Mouse (Mus musculus) cerebellum, adult 8-10 months (tissue): Measurements from ENCODE around the gene Pex10.
A peak's percentile ranks its signal among the peaks of the same experiment; 100 is the strongest.

Source experiments
- DNase-seq: peaks from one replicate; pipeline ENCODE4 v3.0.0; 2022

Pex10 gene

DNA sequence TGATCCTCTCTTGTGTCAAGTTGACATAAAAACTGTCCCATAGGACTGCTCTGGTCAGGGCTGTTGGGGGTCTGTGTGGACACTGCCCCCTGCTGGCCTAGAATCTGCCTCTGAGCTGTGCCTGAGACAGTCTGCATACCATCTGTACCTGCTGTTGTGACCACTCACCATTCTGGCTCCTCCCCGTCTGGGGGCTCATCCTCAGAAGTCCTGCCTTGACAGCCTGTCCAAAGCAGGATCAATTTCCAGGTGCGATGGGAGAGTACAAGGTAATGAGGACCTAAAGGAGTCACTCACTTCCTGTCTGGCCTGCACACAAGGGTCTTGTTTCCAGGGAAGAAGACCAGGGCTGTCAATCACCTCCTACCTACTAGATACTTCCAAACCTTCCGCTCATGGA is 27.7 kb downstream of the Pex10 start:
- DNase-seq = peak; percentile 62

DNA sequence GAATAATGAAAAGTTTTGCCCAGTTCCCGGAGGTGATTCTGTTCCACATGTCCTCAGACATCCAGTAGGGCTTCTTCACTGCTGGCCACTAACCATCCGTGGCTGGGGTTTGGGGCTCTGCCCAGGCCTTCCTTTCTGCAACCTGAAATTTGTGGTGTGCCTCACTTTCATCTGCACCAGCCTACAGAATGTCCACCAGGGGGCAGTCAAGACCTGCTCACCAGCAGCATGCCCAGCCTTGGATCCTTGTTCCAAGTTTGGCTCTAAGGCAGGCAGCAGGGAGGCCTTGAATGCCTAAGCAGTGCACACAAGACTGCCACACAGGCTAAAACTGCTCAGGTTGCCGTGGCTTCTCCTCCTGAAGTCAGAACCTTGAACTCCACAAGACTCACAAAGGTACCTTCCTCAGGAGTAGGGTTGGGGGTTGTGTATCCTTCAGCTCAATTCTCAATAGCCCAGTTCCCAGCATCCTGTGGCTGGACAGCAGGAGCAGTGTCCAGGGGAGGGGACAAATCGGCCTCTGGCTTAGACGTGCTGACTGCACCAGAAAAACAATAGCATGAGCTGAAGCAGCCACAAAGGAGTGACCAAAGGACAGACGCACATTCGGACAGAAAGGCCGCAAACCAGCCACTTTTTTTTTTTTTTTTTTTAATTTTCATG is 28.6 kb downstream of the Pex10 start:
- DNase-seq = peak; percentile 92

DNA sequence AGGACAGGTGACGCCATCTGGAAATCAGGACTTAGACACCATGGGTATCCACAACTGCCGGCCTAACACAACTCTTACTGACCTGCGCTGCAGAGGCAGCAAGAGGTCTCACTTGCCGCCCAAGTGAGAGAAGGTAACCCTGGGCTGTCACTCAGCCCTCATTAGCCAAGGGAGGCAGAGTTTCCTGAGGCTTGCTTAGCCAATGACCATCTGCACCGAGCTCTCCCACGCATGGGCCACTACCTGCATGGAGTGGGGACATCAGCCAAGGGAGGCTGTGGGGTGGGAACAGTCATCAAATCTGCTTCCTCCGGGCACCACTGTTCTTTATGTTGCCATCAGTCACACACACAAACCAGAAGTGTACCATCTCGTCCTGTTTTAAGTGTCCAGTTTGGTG is 29.2 kb downstream of the Pex10 start:
- peak; percentile 67 for DNase-seq

DNA sequence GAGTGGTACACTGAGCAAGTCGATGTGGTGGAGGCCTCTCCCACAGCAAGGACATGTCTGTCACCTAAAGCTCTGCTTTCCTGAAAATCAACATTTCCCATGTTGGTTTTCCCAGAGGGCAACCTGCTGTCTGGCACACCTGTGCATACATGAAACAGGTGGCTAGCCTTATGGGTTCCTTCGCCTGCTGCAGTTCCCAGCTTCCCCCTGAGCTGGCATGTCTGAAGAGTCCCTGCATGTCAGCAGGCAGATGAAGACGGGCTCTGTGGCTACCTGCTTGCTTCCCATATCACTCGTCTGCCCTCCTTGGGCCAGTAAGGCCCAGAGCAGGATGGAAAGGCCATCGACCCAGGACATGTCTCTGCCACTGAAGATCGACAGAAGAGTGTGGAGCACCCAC is 30.6 kb downstream of the Pex10 start:
- DNase-seq = no peak

- no peak for DNase-seq
Measured at GRCm38 (mm10) chr4:155098572-155098971, 31.8 kb downstream of the Pex10 start.

DNA sequence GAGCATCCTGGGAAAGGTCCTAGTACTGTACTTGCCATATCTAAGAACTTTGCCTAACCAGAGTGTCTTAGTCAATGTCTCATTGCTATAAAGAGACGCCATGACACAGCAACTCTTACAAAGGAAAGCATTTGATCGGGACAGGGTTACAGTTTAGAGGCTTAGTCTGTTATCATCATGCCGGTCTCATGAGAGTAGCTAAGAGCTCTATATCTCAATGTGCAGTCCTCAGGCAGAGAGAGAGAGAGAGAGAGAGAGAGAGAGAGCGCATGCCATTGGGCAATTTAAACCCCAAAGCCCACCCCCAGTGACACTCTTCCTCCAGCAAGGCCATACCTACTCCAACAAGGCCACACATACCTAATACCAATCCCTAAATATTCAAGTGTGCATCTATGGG is 41.1 kb downstream of the Pex10 start:
- DNase-seq = no peak

DNA sequence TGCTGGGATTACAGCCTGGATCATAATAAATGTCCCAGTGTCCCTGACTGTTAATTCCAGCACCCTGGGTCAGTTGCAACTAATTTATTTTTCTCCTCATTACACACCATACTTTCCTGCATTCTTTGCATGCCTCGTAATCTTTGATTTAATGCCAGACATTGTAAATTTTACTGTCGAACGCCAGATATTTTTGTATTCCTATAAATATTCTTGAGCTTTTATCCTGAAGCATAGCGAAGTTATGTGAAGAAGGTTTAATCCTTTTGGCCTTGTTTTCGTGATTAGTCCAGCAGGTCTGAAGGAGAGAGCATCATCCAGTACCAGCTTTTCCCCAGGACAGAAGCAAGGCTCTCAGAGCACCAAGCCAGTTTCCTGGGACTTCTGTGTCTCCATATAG is 42.7 kb downstream of the Pex10 start:
- no peak for DNase-seq

GRCm38 (mm10) chr4:155113766-155114410 is 47.1 kb downstream of the Pex10 start:
- no peak for DNase-seq

DNA sequence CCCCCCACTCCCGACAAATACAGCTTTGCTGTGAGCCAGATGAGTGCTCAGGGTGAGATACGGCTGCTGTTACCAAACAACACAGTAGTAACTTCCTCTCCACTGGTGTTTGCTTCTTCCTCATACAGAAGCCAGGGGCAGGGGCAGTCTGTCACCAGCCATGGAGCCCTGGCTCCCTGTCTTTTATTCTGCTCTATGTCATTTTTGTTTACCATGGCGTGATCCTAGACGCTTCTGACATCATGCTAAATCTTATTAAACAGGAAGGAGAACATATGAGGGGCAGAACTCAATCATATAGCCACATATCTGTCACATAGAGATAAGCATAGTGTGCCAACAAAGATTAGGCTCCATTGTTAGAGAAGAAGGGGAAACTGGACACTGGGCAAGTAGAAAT is 49.8 kb downstream of the Pex10 start:
- DNase-seq = no peak

GRCm38 (mm10) chr4:155117396-155117978 is 50.7 kb downstream of the Pex10 start:
- DNase-seq = no peak

- DNase-seq = no peak
Measured at GRCm38 (mm10) chr4:155118278-155118677, 51.5 kb downstream of the Pex10 start.

DNA sequence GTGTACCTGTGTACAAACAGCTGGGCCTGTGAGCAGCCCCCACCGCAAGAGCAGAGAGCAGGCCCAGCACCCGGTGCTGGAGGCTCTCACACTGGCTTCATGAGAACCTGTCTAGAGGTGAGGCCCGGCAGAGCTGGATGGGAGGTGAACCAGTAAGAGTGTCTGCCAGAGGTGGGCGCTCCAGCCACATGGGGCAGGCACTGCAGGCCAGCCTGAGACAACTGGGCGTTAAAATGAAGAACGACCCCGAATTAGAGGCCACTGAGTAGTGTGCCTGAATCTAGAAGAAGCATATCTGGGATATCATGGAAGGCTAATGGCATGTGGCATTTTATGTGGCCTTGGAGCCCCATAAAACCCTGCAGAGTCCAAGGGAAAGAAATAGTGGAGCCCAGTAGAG is 53.2 kb downstream of the Pex10 start:
- DNase-seq = no peak

GRCm38 (mm10) chr4:155120583-155120982 is 53.8 kb downstream of the Pex10 start:
- DNase-seq = no peak

DNA sequence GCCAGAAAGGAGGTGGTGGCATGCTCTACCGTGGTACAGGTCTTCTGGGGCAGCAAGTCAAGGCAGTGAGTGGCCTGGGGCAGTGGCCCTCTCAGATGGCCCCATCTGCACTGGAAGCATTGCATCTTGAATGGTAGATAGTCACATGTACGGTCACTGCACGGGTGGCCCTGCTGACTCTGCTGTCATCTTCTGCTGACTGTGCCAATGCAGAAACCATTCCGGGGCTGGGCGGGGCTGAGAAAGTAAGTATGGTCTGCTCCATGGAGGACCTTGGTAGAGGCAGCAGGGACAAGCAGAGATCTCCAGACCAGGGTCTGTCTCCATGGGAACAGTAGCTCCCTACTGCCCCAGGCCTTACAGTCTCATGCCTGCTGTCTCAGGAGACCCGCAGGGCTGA is 54.4 kb downstream of the Pex10 start:
- DNase-seq = no peak
